Mouse (Mus musculus): ENCODE measurements at regions not wholly inside any gene's neighbourhood (a gene's known extent, or its start where the extent isn't known, plus 50 kb on each side); places are given as distances from the start of the nearest gene placed in this dataset.

DNA sequence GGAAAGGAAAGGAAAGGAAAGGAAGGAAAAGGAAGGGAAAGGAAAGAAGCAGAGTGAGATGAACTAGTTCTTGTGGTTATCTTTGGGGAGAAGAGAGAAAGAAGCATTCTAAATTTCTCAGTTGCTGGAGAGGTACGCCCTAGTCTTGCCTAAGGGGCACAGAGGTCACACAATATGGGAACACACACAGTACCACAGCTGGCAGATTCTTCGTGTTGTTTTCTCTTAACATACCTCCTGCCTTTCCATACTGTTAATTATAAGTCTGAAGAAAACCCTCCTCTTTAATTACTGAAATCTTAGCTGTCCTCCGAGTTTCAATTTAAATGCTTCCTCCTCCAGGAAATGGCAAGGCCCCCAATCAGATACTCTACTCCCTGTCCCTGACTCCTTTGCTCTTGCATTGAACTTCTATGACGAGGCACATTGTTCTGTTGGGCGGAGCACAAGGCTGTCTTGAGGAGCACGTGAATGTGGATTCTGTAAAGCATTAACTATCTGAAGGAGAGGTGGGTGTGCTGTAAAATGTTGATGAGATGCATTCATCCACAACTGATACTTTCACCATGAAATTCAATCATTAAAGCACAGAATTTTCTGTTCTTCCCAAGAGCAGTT is 234.2 kb upstream of the Gm5148 start:
- no peaks in the 10 kb centered on the region for H3K9me3 ChIP-seq (ENCODE audit: control insufficient read depth, low read length)
- no peak overlapping the region for H3K4me2 ChIP-seq
- no peak overlapping the region for H3K4me3 ChIP-seq (ENCODE audit: low read depth, low read length)
- H3K4me1 ChIP-seq (replicated peaks; ENCODE audit: control insufficient read depth, insufficient read depth, low read length) = no peaks in the 10 kb centered on the region
- DNase-seq (ENCODE audit: low spot score) (no peak), ATAC-seq (replicated peaks; ENCODE audit: low FRiP score) (no peak)
- H3K9ac ChIP-seq (ENCODE audit: low read depth, low read length) = no peak overlapping the region
- 53% methylated on average over 6 of the region's 6 CpGs for WGBS
- H3K27me3 ChIP-seq (replicated peaks; ENCODE audit: control insufficient read depth, insufficient read depth, low read length) = no peaks in the 10 kb centered on the region
- H3K36me3 ChIP-seq (ENCODE audit: control insufficient read depth, insufficient read depth, low read length) = no peaks in the 10 kb centered on the region
- no peak overlapping the region for H3K27ac ChIP-seq (ENCODE audit: low read depth, low read length)

DNA sequence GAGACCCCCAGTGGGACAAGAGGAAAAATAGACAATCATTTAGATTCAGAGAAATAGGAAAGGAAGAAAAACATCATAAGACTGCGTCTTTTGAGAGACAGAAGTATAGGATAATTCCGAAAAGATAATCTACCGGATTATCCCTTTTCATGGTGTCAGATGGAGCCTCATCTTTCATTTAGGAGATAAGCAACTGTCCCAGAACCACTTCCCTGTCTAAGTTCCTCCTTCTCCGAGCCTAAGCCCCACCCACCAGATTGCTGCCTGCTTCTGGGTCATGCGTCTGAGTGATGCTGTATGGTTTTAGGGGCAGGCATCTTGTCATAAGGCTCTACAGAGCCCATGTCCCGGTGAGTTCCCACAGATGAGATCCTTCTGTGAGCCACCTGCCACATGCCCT is 232.3 kb upstream of the Gm5148 start:
- H3K9me3 ChIP-seq (ENCODE audit: control insufficient read depth, low read length) = no peaks in the 10 kb centered on the region
- ATAC-seq (replicated peaks; ENCODE audit: low FRiP score) = no peak

DNA sequence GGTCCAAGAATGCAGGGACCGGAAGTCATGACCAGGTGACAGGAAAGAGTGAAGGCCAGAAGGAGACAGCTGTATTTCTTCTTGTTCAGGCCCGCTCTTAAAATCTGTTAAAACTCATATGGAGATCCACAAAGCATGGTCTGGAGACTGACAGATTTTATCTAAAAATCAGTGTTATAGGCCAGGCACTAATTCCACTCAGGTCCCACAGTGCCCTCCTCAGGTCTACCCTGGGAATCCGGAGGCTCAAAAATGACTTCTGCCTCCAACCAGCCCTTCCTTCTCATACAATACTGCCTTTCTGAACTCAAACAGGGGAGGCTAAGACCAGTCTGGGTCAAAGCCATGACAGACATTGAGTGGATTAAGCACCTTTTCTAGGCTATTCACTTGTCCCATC is 228.6 kb upstream of the Gm5148 start:
- Histone ChIP-seq H3K9me3 (ENCODE audit: control insufficient read depth, low read length) (no peaks in the 10 kb centered on the region), H3K4me1 (replicated peaks; ENCODE audit: control insufficient read depth, insufficient read depth, low read length) (no peaks in the 10 kb centered on the region), H3K36me3 (ENCODE audit: control insufficient read depth, insufficient read depth, low read length) (no peaks in the 10 kb centered on the region), H3K27me3 (replicated peaks; ENCODE audit: control insufficient read depth, insufficient read depth, low read length) (no peaks in the 10 kb centered on the region), H3K4me3 (ENCODE audit: low read depth, low read length) (no peak overlapping the region), H3K4me2 (no peak overlapping the region), H3K9ac (ENCODE audit: low read depth, low read length) (no peak overlapping the region), H3K27ac (ENCODE audit: low read depth, low read length) (no peak overlapping the region)
- DNase-seq (ENCODE audit: low spot score) (no peak), ATAC-seq (replicated peaks; ENCODE audit: low FRiP score) (no peak)
- 70% methylated on average over 3 of the region's 3 CpGs for WGBS

More for the DNA sequence above, 232.3 kb upstream of the Gm5148 start:
- Histone ChIP-seq H3K4me2 (no peak overlapping the region), H3K27me3 (replicated peaks; ENCODE audit: control insufficient read depth, insufficient read depth, low read length) (no peaks in the 10 kb centered on the region), H3K4me3 (ENCODE audit: low read depth, low read length) (no peak overlapping the region), H3K27ac (ENCODE audit: low read depth, low read length) (no peak overlapping the region), H3K9ac (ENCODE audit: low read depth, low read length) (no peak overlapping the region), H3K4me1 (replicated peaks; ENCODE audit: control insufficient read depth, insufficient read depth, low read length) (no peaks in the 10 kb centered on the region), H3K36me3 (ENCODE audit: control insufficient read depth, insufficient read depth, low read length) (no peaks in the 10 kb centered on the region)
- DNase-seq (ENCODE audit: low spot score) = no peak
- WGBS = 57% methylated on average over 6 of the region's 6 CpGs

DNA sequence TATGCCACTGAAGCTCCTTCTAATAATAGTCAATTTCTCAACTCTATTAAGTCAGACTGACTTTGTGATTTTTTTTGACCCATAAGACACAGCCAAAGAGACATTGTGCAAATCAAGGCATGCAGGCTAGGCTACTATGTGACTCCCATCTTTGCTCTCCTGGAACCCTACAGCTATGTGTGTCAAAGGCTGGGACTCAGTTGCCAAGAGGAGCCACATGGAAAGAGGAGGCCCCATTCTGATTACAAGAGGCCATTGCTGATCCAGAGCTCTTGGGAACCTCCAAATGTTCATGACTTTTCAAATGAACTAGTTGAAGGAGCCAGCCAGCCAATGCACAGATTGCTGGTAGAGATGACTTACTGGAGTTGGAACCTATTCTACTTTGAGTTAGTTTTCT is 228.0 kb upstream of the Gm5148 start:
- Histone ChIP-seq H3K9me3 (ENCODE audit: control insufficient read depth, low read length) (no peaks in the 10 kb centered on the region), H3K4me3 (ENCODE audit: low read depth, low read length) (no peak overlapping the region), H3K27ac (ENCODE audit: low read depth, low read length) (no peak overlapping the region), H3K9ac (ENCODE audit: low read depth, low read length) (no peak overlapping the region), H3K4me2 (no peak overlapping the region), H3K27me3 (replicated peaks; ENCODE audit: control insufficient read depth, insufficient read depth, low read length) (no peaks in the 10 kb centered on the region), H3K36me3 (ENCODE audit: control insufficient read depth, insufficient read depth, low read length) (no peaks in the 10 kb centered on the region), H3K4me1 (replicated peaks; ENCODE audit: control insufficient read depth, insufficient read depth, low read length) (no peaks in the 10 kb centered on the region)
- ATAC-seq (replicated peaks; ENCODE audit: low FRiP score) (no peak), DNase-seq (ENCODE audit: low spot score) (no peak)

DNA sequence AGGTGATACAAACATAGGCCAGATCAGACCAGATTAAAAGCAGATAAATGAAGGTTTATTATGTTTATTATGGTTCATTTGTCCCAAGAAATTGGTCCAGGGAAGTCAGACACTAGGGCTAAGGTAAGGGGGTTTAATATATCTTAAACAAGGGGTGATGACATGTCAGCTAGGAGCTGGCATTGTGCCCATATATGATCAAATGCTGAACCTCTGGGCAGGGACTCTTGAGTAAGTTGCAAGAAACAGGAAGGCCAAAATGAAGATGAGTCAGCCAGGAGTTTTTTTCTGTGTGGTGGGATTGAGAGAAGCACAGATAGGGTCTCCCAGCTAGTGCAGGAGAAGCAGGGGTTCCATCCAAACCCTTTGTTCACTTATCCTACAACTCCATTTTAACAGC is 219.4 kb upstream of the Gm5148 start:
- Histone ChIP-seq H3K4me3 (ENCODE audit: low read depth, low read length) (no peak overlapping the region), H3K9me3 (ENCODE audit: control insufficient read depth, low read length) (no peaks in the 10 kb centered on the region), H3K4me1 (replicated peaks; ENCODE audit: control insufficient read depth, insufficient read depth, low read length) (no peaks in the 10 kb centered on the region), H3K4me2 (no peak overlapping the region), H3K27ac (ENCODE audit: low read depth, low read length) (no peak overlapping the region), H3K36me3 (ENCODE audit: control insufficient read depth, insufficient read depth, low read length) (no peaks in the 10 kb centered on the region), H3K9ac (ENCODE audit: low read depth, low read length) (no peak overlapping the region), H3K27me3 (replicated peaks; ENCODE audit: control insufficient read depth, insufficient read depth, low read length) (no peaks in the 10 kb centered on the region)
- DNase-seq (ENCODE audit: low spot score) (no peak), ATAC-seq (replicated peaks; ENCODE audit: low FRiP score) (no peak)

DNA sequence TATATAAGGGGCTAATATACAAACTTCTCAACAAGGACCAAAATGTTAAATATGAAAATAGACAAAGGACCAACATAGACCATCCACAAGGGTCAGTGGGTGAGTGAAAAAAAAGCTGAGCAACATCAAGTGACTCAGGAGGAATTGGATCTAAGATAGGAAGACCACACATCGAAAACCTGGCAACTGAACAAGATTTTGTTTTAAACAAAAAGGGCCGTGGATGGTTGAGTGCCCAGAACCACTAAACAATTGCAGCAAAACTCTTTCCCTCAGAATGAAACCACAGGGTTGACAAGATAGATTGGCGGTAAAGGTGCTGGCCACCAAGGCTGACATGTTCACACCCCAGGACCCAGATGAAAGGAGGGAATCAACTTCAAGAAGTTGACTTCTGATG is 215.7 kb upstream of the Gm5148 start:
- H3K27me3 ChIP-seq (replicated peaks; ENCODE audit: control insufficient read depth, insufficient read depth, low read length) = no peaks in the 10 kb centered on the region

DNA sequence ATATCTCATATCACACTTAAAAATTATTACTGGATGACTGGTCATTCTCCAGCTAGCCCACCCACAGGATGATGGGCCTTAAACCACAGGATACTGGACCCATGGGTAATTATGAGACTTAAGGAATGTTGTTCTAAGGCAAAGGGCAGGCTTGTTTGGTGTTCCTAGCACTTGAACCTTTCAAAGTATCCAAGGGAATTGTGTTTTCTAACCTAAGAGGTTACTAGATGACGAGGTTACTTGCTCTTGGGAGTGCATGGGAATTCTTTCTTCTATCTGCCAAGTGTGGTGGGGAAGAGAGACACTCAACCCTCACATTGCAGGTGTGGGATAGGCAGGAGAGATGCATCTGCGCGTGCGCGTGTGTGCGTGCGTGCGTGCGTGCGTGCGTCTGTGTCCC is 214.6 kb upstream of the Gm5148 start:
- H3K4me1 ChIP-seq (replicated peaks; ENCODE audit: control insufficient read depth, insufficient read depth, low read length) = no peaks in the 10 kb centered on the region
- DNase-seq (ENCODE audit: low spot score) (no peak), ATAC-seq (replicated peaks; ENCODE audit: low FRiP score) (no peak)
- H3K36me3 ChIP-seq (ENCODE audit: control insufficient read depth, insufficient read depth, low read length) = no peaks in the 10 kb centered on the region
- H3K9me3 ChIP-seq (ENCODE audit: control insufficient read depth, low read length) = no peaks in the 10 kb centered on the region
- H3K9ac ChIP-seq (ENCODE audit: low read depth, low read length) = no peak overlapping the region
- 89% methylated on average over 11 of the region's 11 CpGs for WGBS
- H3K4me3 ChIP-seq (ENCODE audit: low read depth, low read length) = no peak overlapping the region
- H3K4me2 ChIP-seq = no peak overlapping the region
- no peaks in the 10 kb centered on the region for H3K27me3 ChIP-seq (replicated peaks; ENCODE audit: control insufficient read depth, insufficient read depth, low read length)
- no peak overlapping the region for H3K27ac ChIP-seq (ENCODE audit: low read depth, low read length)

More for the DNA sequence above, 215.7 kb upstream of the Gm5148 start:
- Histone ChIP-seq H3K27ac (ENCODE audit: low read depth, low read length) (no peak overlapping the region), H3K4me3 (ENCODE audit: low read depth, low read length) (no peak overlapping the region), H3K4me2 (no peak overlapping the region), H3K36me3 (ENCODE audit: control insufficient read depth, insufficient read depth, low read length) (no peaks in the 10 kb centered on the region), H3K9me3 (ENCODE audit: control insufficient read depth, low read length) (no peaks in the 10 kb centered on the region), H3K4me1 (replicated peaks; ENCODE audit: control insufficient read depth, insufficient read depth, low read length) (no peaks in the 10 kb centered on the region), H3K9ac (ENCODE audit: low read depth, low read length) (no peak overlapping the region)
- WGBS = 78% methylated on average over 3 of the region's 3 CpGs
- no peak for ATAC-seq (replicated peaks; ENCODE audit: low FRiP score)
- DNase-seq (ENCODE audit: low spot score) = no peak

DNA sequence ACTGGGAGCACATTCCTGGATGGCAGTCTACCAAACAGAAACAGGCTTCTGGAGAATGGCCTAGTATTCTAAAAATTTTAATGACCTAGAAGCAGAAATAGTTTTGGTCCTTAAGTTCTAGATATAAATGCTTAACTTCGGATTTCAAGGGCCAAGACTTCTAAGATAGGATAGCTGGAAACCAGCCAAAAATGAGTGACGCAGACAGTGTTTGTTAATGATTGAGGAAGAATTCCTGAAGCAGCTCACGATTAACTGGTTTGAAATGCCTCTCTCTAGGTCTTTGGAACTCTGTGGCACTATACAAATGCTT is 213.9 kb upstream of the Gm5148 start:
- Histone ChIP-seq H3K27ac (ENCODE audit: low read depth, low read length) (no peak overlapping the region), H3K4me3 (ENCODE audit: low read depth, low read length) (no peak overlapping the region), H3K9me3 (ENCODE audit: control insufficient read depth, low read length) (no peaks in the 10 kb centered on the region), H3K36me3 (ENCODE audit: control insufficient read depth, insufficient read depth, low read length) (no peaks in the 10 kb centered on the region), H3K27me3 (replicated peaks; ENCODE audit: control insufficient read depth, insufficient read depth, low read length) (no peaks in the 10 kb centered on the region), H3K4me1 (replicated peaks; ENCODE audit: control insufficient read depth, insufficient read depth, low read length) (no peaks in the 10 kb centered on the region), H3K4me2 (no peak overlapping the region), H3K9ac (ENCODE audit: low read depth, low read length) (no peak overlapping the region)
- 47% methylated on average over 3 of the region's 3 CpGs for WGBS
- no peak for ATAC-seq (replicated peaks; ENCODE audit: low FRiP score)
- no peak for DNase-seq (ENCODE audit: low spot score)

DNA sequence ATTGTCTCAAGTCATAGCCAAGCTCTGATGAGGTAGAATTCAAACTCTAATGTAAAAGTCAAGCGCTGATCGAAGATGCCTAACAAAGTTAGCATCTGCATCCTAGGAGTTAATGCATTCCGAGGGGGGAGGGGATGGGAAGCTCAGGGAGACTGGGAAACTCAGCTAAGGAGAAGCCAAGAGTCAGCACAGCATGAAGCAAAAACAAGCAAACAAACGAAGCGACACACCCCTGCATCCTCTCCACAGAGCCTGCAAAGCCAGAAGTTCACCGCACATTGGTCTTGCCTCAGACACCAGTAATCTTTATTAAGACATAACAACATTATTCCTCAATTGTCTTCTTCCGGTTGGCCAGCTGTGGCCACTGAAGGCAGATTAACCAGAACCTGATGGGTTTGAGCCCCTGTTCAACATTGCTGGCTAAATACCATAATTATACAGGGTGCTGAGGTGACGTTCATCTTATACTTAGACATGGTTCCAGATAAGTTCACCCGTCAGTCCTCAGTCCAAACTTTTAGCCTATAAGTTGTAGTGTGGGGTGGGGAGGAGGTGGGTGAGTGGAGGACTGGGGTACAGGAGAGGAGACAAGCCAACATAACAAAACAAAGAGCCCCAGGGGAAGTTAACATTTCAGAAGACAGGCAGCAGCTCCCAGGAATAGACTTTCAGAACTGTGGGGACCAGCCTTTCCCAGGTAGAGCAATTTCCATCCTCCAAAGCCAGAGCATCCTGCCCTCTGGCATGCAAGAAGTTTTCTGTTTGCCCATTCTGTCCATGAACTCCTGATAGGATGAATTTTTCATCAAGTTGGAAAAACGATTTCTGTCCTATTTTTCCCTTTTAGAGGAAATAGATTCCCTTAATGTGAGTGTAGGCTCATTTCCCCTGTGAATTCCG is 213.3 kb upstream of the Gm5148 start:
- H3K4me1 ChIP-seq (replicated peaks; ENCODE audit: control insufficient read depth, insufficient read depth, low read length) = no peaks in the 10 kb centered on the region
- H3K9ac ChIP-seq (ENCODE audit: low read depth, low read length) = no peak overlapping the region
- WGBS = 54% methylated on average over 11 of the region's 11 CpGs
- H3K27me3 ChIP-seq (replicated peaks; ENCODE audit: control insufficient read depth, insufficient read depth, low read length) = no peaks in the 10 kb centered on the region
- H3K4me3 ChIP-seq (ENCODE audit: low read depth, low read length) = no peak overlapping the region
- no peak overlapping the region for H3K4me2 ChIP-seq
- no peaks in the 10 kb centered on the region for H3K36me3 ChIP-seq (ENCODE audit: control insufficient read depth, insufficient read depth, low read length)
- H3K27ac ChIP-seq (ENCODE audit: low read depth, low read length) = no peak overlapping the region; the same call in 1 of the 2 replicates
- no peak for DNase-seq (ENCODE audit: low spot score)
- no peaks in the 10 kb centered on the region for H3K9me3 ChIP-seq (ENCODE audit: control insufficient read depth, low read length)
- ATAC-seq (replicated peaks; ENCODE audit: low FRiP score) = no peak

Data from liver, embryonic 11.5 days (tissue).